Mouse (Mus musculus) cortical plate, adult 2 months (tissue): ENCODE results near the gene Phf21a. TPM values are rescaled to one million over a fixed set of nuclear protein-coding genes. Genes with fewer than 3 reads are reported as not detected.

Experiments
- H3K27ac ChIP-seq: fragments of 200-500 bp; 2 replicates; pipeline ENCODE4 v1.5.1; 2012; ENCODE audit warnings: low read length, control low read depth, inconsistent platforms; ENCODE audit not compliant: insufficient read depth
- H3K4me1 ChIP-seq: fragments of 200-500 bp; 2 replicates; pipeline ENCODE4 v1.6.1; 2011; ENCODE audit warnings: low read length; ENCODE audit not compliant: control insufficient read depth, insufficient read depth
- H3K4me3 ChIP-seq: fragments of 200-500 bp; 2 replicates; pipeline ENCODE4 v1.5.1; 2011; ENCODE audit warnings: mild to moderate bottlenecking, low read length, control low read depth; ENCODE audit not compliant: insufficient read depth
- CTCF ChIP-seq: fragments of 200-500 bp; IDR thresholded peaks from 2 replicates; pipeline ENCODE4 v1.5.1; 2011; ENCODE audit warnings: mild to moderate bottlenecking, control low read depth, low read length; ENCODE audit not compliant: insufficient read depth; ENCODE audit errors: extremely low read depth
- POLR2A ChIP-seq: fragments of 200-500 bp; IDR thresholded peaks from 2 replicates; pipeline ENCODE4 v1.6.1; 2011; ENCODE audit warnings: mild to moderate bottlenecking, low read length, control low read depth; ENCODE audit not compliant: insufficient read depth; ENCODE audit errors: extremely low read depth
- polyA plus RNA-seq: library from polyadenylated mRNA; depleted of rRNA; stranded (reverse); fragments of >200 nt; gene quantifications from 2 replicates; pipeline ENCODE4 v1.2.3, GENCODE M21; 2012

Gene Phf21a
- polyA plus RNA-seq, 1 experiment: 47.1 TPM

DNA sequence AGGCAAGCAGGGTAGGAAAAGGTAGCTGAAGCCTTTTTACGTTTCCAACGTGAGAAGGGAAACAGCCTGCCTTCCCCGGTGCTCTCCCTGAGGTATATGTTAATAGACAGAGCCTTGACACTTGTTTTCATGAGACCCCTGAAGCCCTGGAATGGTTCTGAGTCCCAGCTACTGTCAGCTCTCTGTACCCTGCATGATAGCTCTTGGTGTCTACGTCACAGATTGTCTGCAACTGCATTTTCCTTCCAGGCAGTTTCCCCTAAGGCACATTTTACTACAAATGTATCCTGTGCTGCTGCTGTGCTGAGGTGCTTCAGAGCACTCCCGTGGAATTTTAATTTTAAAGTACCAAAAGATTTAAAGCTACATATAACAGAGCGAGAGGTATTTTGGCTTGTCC is 186.5 kb downstream of the Phf21a start:
- no peak overlapping the region for H3K27ac ChIP-seq
- H3K4me1 ChIP-seq: peaks cover 6% of the 10 kb centered on the region
- H3K4me3 ChIP-seq: no peak overlapping the region
- TF ChIP-seq POLR2A (no peak), CTCF (no peak)

DNA sequence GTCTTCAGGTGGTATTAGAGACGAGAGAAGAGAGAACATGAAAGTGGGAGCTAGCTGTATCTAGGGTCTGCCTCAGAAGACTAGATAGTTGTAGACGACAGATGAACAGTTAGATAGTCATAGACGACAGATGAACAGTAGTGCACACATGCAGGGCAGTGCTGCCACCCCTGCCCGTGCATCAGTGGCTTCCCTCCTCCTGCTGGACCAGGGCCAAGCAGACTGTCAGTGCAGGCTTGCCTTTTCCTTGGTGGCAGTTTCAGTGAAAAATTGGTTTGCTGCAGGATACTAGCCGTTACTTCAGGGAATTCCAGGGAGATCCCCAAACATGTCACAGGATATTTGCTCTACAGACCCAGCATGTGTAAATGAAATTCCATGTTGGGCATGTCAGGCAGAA is 192.7 kb downstream of the Phf21a start:
- H3K4me3 ChIP-seq: no peak overlapping the region
- TF ChIP-seq CTCF (no peak), POLR2A (no peak)
- peaks cover 2% of the 10 kb centered on the region for H3K4me1 ChIP-seq
- H3K27ac ChIP-seq: no peak overlapping the region

DNA sequence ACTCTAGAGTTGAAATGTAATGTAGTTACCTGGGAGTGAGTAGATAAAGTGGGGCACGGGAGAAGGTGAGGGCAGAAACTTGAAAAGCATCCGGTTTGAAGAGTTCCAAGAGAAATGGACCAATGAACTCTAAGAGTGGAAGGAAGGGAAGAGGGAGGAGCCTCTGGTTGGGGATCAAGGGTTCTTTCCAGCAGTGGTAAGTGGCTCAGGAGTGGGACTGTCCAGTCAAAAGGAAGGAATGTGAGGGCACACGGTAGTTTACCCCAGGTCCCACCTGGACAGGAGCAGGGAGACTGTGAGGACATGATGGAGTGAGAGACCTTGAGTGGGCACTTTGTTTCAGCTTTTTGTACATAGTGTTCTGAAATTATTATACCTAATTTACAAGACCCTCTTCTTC is 196.4 kb downstream of the Phf21a start:
- no peak for TF ChIP-seq POLR2A
- Histone ChIP-seq H3K4me1 (peaks cover 4% of the 10 kb centered on the region), H3K27ac (no peak overlapping the region), H3K4me3 (no peak overlapping the region)

DNA sequence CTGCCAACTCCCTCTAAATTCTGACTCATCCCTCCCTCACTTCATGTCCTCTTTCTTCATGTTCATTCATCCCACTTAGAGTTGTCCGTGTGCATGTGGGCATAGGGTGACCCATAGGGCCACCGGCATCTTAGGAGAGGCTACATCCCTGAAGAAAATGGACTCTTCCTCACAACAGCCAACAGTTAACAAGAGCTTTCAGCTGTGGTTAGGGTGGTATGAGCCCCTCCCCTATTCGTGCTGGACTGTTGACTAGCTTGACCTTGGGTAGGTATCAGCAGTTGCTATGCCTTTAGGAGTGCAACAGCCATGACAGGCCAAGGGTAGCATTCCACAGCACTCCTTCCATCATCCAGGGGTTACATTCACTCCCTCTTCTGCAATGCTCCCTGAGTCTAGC is 198.6 kb downstream of the Phf21a start:
- TF ChIP-seq CTCF (no peak), POLR2A (no peak)
- H3K27ac ChIP-seq: no peak overlapping the region
- H3K4me1 ChIP-seq: peaks cover 2% of the 10 kb centered on the region; the same call in 1 of the 2 replicates
- H3K4me3 ChIP-seq: no peak overlapping the region

DNA sequence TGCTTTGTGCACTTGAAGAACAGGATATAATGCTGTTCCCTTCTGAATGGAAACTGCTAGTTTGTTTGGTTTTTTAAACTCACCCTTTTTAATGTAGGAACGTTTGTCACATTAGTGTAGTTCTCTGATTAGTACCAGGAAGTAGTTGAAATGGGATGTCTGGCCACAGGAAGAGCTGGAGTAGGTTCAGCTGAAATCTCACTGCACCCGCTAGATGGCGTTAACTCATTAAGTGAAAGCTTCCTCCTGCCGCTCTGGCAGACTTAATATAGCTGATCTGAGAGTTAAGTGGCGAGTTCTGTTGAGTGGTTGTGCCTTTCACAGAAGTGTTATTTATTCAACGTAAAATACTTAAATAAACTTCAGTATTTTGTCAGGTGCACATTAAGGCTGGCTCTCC is 203.5 kb downstream of the Phf21a start:
- H3K4me1 ChIP-seq: peaks cover 5% of the 10 kb centered on the region; the same call in 1 of the 2 replicates
- TF ChIP-seq POLR2A: no peak
- peak; percentile 86 for TF ChIP-seq CTCF
- no peak overlapping the region for H3K4me3 ChIP-seq
- no peak overlapping the region for H3K27ac ChIP-seq

DNA sequence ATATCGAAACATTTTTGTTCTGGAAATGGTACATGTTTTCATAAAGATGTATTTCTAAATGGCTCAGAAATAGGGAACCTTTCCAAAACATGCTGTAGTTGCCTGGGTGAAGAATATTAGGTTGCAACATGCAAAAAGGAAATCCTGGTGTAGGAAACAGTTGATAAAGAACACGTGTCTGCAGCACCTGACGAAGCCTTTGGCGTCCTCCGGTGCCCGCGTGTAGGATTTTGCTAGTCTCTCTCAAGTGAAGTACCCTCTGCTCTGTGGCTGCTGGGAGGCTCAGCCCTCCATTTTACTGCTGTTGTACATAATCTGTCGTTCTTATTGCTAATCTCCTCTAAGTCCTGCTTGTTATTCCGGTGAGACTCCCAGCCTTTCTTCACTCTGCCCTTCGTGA is 207.0 kb downstream of the Phf21a start:
- H3K27ac ChIP-seq: no peak overlapping the region
- TF ChIP-seq CTCF: no peak
- TF ChIP-seq POLR2A: no peak
- H3K4me3 ChIP-seq: no peak overlapping the region
- H3K4me1 ChIP-seq: peaks cover 4% of the 10 kb centered on the region; the same call in 1 of the 2 replicates

DNA sequence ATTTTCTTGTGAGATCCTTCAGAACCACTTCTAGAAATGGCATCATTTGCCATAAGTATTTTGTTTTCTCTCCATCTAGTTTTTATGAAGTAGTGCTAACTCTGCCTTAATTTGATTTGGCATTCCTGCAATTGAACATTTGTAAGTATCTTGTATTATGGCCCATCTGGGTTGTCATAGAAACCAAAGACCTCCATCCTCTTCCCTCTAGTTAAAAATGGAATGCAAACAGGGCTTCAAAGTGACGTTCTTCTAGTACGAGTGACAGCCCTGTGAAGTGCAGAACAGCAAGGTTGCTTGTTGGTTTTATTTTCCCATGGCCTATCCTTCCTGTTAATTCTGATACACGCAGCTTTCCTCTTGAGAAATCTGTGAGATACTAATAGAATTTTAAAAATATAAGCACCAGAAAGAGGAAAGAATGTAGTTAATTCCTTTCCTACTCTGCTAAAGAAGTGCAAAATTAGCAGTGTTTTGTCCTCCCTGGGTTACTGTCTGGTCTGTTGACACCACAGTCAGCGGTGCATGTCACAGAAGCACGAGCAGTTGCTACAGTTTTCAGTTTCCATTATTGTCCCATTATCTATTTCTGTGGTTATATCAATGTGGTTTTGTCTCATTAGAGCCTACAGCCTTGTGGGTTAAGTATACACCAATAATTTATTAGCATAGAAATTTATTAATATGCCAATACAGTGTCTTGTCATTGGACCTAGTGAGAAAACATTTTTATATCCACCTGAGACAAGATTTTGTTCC is 209.1 kb downstream of the Phf21a start:
- TF ChIP-seq CTCF: no peak
- TF ChIP-seq POLR2A: no peak
- Histone ChIP-seq H3K4me3 (no peak overlapping the region), H3K4me1 (peaks cover 7% of the 10 kb centered on the region), H3K27ac (no peak overlapping the region)

DNA sequence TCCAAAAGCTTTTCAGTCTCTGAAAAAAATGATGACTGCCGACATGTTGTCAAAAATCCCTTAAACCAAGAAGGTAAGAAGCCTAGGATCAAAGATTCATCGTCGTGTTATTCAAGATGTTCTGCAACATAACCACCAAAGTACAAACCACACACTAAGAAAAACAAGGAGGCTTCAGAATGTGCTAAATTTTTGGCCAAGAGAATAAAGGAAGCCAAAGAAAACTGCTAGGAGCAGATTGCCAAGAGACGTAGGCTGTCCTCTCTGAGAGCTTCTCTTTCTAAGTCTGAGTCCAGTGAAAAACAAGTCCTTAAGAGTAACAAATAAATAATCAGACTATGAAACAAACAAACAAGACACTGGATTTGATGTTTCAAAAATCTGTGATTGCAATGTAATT is 219.6 kb downstream of the Phf21a start:
- TF ChIP-seq CTCF (no peak), POLR2A (no peak)
- Histone ChIP-seq H3K27ac (no peak overlapping the region), H3K4me3 (no peak overlapping the region), H3K4me1 (peaks cover 4% of the 10 kb centered on the region)

DNA sequence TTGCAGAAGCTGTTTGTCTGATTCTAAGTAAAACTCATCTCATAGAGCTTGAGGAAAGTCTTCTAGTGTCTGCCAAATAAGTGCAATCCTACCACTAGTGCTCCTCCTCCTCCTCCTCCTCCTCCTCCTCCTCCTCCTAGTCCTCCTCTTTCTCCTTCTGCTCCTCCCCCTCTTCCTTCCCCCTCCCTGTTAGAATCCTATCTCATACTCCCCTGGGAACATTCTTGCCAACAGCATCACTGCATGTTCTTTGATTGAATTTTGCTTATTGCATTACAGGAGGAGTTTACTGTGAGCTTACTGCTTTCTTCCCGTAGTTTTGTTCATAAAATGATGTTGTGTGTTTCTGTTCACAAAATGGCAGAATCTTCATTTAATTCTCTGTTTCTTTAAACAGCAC is 221.1 kb downstream of the Phf21a start:
- TF ChIP-seq POLR2A: no peak
- TF ChIP-seq CTCF: no peak
- H3K4me3 ChIP-seq: no peak overlapping the region
- H3K4me1 ChIP-seq: peaks cover 4% of the 10 kb centered on the region
- H3K27ac ChIP-seq: no peak overlapping the region

DNA sequence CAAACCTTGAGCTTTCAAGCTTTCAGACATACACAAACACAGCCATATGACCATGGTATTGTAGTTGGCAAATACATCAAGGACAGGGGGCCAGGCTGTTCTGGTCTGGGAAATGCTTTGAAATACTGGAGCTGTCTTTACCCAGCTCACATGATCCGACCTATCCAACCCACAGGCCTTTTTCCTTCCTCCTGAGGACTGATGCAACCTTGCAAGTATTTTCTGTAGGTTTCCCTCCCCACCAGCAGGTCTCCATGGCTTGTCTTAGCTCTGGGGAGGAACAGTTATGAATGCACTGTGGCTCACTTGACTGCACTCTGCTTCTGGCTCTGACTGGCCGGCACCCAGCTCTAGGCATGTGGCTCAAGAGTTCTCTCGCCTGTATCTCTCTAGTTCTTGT is 223.7 kb downstream of the Phf21a start:
- no peak for TF ChIP-seq POLR2A
- no peak for TF ChIP-seq CTCF
- peaks cover 4% of the 10 kb centered on the region for H3K4me1 ChIP-seq

DNA sequence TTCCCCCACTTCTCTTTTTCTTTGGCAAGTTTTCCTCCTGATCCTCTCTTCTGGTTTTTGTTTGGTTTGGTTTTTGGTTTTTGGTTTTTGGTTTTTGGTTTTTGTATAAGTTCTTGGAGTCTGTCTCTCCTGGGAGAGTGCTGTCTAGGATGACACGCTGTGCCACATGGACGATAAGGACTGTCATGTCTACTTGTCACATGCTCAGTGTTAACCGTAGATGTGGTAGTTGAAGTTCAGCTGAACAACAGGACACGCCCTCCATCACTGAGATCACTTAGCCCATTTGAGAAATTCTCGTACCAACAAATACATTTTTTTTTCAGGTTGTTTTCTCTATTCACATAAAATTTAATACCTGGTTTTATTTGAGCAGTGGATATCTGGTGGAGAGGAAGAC is 224.3 kb downstream of the Phf21a start:
- no peak for TF ChIP-seq CTCF
- TF ChIP-seq POLR2A: no peak
- Histone ChIP-seq H3K4me1 (peaks cover 1% of the 10 kb centered on the region), H3K27ac (no peak overlapping the region), H3K4me3 (no peak overlapping the region)

More for the DNA sequence above, 223.7 kb downstream of the Phf21a start:
- Histone ChIP-seq H3K27ac (no peak overlapping the region), H3K4me3 (no peak overlapping the region)
